Mouse (Mus musculus) cortical plate, adult 2 months (tissue): ENCODE data around the gene Slc43a1.

Source experiments
- CTCF ChIP-seq: fragments of 200-500 bp; IDR thresholded peaks from 2 replicates; pipeline ENCODE4 v1.5.1; 2011; ENCODE audit warnings: mild to moderate bottlenecking, control low read depth, low read length; ENCODE audit not compliant: insufficient read depth; ENCODE audit errors: extremely low read depth
- POLR2A ChIP-seq: fragments of 200-500 bp; IDR thresholded peaks from 2 replicates; pipeline ENCODE4 v1.6.1; 2011; ENCODE audit warnings: mild to moderate bottlenecking, low read length, control low read depth; ENCODE audit not compliant: insufficient read depth; ENCODE audit errors: extremely low read depth

- TF ChIP-seq CTCF: no peak
- no peak for TF ChIP-seq POLR2A
Observed at GRCm38 (mm10) chr2:84883942-84884341, 45.3 kb downstream of the Slc43a1 start.
